Mouse (Mus musculus) myocyte (in vitro differentiated cells): Measurements from ENCODE around the gene Ccdc51. TPM values are rescaled to one million over a fixed set of nuclear protein-coding genes. Genes with fewer than 3 reads are reported as not detected.
"Not testable (repeated sequence)": the region's sequence is repeated elsewhere in the genome, so short reads cannot be mapped to it uniquely, and the experiment has no call there.

Source experiments
- H3K27me3 ChIP-seq: one replicate; pipeline ENCODE4 v1.6.1; 2011; ENCODE audit not compliant: control insufficient read depth, insufficient read depth, insufficient read length
- H3K36me3 ChIP-seq: one replicate; pipeline ENCODE4 v1.6.1; 2011; ENCODE audit not compliant: control insufficient read depth, insufficient read depth
- H3K4me2 ChIP-seq: one replicate; pipeline ENCODE4 v1.6.1; 2011; ENCODE audit warnings: low read depth, control low read depth
- H3K4me3 ChIP-seq: one replicate; pipeline ENCODE4 v1.5.1; 2011; ENCODE audit warnings: mild to moderate bottlenecking, control low read depth, moderate library complexity
- H3K79me2 ChIP-seq: one replicate; pipeline ENCODE4 v1.6.1; 2011; ENCODE audit not compliant: control insufficient read depth, insufficient read depth
- H3ac ChIP-seq: one replicate; pipeline ENCODE4 v1.6.1; 2011; ENCODE audit not compliant: control insufficient read depth, insufficient read length
- CEBPB ChIP-seq: IDR thresholded peaks from 2 replicates; pipeline ENCODE4 v1.6.1; 2011; ENCODE audit warnings: mild to moderate bottlenecking, moderate library complexity; ENCODE audit not compliant: poor library complexity, insufficient read depth, severe bottlenecking
- E2F4 ChIP-seq: IDR thresholded peaks from one replicate; pipeline ENCODE4 v1.6.1; 2011; ENCODE audit warnings: mild to moderate bottlenecking, control low read depth, moderate library complexity; ENCODE audit not compliant: insufficient read depth
- MAX ChIP-seq: IDR thresholded peaks from one replicate; pipeline ENCODE4 v1.6.1; 2011; ENCODE audit warnings: low read depth, mild to moderate bottlenecking, control low read depth
- MYOD1 ChIP-seq, 3 experiments: IDR thresholded peaks; one replicate each; pipeline ENCODE4 v1.6.1; 2011; ENCODE audit warnings: control low read depth in 2 of 3, low read depth in 2 of 3, mild to moderate bottlenecking in 2 of 3, moderate library complexity in 1 of 3; ENCODE audit not compliant: insufficient read length in 2 of 3, control insufficient read depth in 1 of 3
- MYOG ChIP-seq, 3 experiments: IDR thresholded peaks; one replicate each; pipeline ENCODE4 v1.6.1; 2011; ENCODE audit warnings: control low read depth in 2 of 3, low read depth in 2 of 3, mild to moderate bottlenecking in 2 of 3; ENCODE audit not compliant: insufficient read length in 2 of 3, control insufficient read depth in 1 of 3, insufficient read depth in 1 of 3
- POLR2A ChIP-seq: IDR thresholded peaks from one replicate; pipeline ENCODE4 v1.6.1; 2011; ENCODE audit warnings: low read depth, mild to moderate bottlenecking, control low read depth, moderate library complexity; ENCODE audit not compliant: insufficient read length
- POLR2AphosphoS2 ChIP-seq: IDR thresholded peaks from one replicate; pipeline ENCODE4 v1.6.1; 2011; ENCODE audit warnings: low read depth, control low read depth; ENCODE audit not compliant: insufficient read length
- REST ChIP-seq: IDR thresholded peaks from one replicate; pipeline ENCODE4 v1.6.1; 2011; ENCODE audit warnings: mild to moderate bottlenecking, control low read depth, moderate library complexity; ENCODE audit not compliant: insufficient read depth, insufficient read length
- SRF ChIP-seq: IDR thresholded peaks from one replicate; pipeline ENCODE4 v1.6.1; 2011; ENCODE audit warnings: low read depth; ENCODE audit not compliant: control insufficient read depth, insufficient read length
- TCF12 ChIP-seq: IDR thresholded peaks from one replicate; pipeline ENCODE4 v1.6.1; 2011; ENCODE audit warnings: mild to moderate bottlenecking, control low read depth; ENCODE audit not compliant: poor library complexity, insufficient read depth, severe bottlenecking
- TCF3 ChIP-seq: IDR thresholded peaks from one replicate; pipeline ENCODE4 v1.6.1; 2011; ENCODE audit warnings: low read depth, control low read depth; ENCODE audit not compliant: insufficient read length
- USF1 ChIP-seq: IDR thresholded peaks from one replicate; pipeline ENCODE4 v1.6.1; 2011; ENCODE audit warnings: low read depth, mild to moderate bottlenecking, control low read depth, moderate library complexity
- polyA plus RNA-seq: library from polyadenylated mRNA; unstranded; fragments of >200 nt; fragmentation: generic; extraction: Trizol; gene quantifications from one replicate; pipeline ENCODE4 v1.2.1, GENCODE M21; 2012; ENCODE audit warnings: missing spikeins

The Ccdc51 gene
- polyA plus RNA-seq, 1 experiment: 13.8 TPM

GRCm38 (mm10) chr9:109125481-109125880 is 43.2 kb downstream of the Ccdc51 start:
- no peaks in the 10 kb centered on the region for H3K27me3 ChIP-seq
- no peaks in the 10 kb centered on the region for H3K36me3 ChIP-seq
- no peak overlapping the region for H3K4me2 ChIP-seq
- no peak for TF ChIP-seq CEBPB
- H3K4me3 ChIP-seq: no peak overlapping the region
- no peak overlapping the region for H3ac ChIP-seq
- no peaks in the 10 kb centered on the region for H3K79me2 ChIP-seq

DNA sequence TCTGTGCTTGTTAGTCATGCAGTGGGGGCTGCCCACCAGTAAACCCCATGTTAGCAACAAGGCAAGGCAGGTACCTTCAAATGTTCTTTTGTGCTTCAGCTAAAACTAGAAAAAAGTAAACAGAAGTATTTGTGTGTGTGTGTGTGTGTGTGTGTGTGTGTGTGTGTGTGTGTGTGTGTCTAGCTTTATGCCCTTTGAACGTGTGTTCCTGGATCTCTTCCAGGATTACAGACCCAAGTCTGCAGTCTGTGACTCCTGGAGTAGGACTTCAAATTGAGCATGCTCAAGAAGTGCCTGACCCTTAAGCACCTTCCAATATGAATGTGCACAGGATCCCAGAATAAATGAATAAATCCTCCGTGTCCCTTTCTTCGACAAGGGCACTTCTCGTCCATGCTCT is 44.8 kb downstream of the Ccdc51 start:
- no peaks in the 10 kb centered on the region for H3K36me3 ChIP-seq
- no peak overlapping the region for H3K4me3 ChIP-seq
- H3K4me2 ChIP-seq: no peak overlapping the region
- no peak overlapping the region for H3ac ChIP-seq
- no peak for TF ChIP-seq POLR2A
- TF ChIP-seq TCF12: no peak
- no peak for TF ChIP-seq MYOG (IDR thresholded peaks at IDR 0.05; ENCODE audit: control insufficient read depth in 1 of 3, insufficient read depth in 1 of 3, insufficient read length in 2 of 3, low read depth in 2 of 3)
- TF ChIP-seq USF1: no peak
- TF ChIP-seq MAX: no peak
- TF ChIP-seq REST: no peak
- no peak for TF ChIP-seq TCF3
- TF ChIP-seq SRF: no peak
- no peak for TF ChIP-seq CEBPB
- TF ChIP-seq MYOD1 (IDR thresholded peaks at IDR 0.05; ENCODE audit: control insufficient read depth in 1 of 3, insufficient read length in 2 of 3, low read depth in 2 of 3): no peak
- H3K79me2 ChIP-seq: no peaks in the 10 kb centered on the region
- no peaks in the 10 kb centered on the region for H3K27me3 ChIP-seq

DNA sequence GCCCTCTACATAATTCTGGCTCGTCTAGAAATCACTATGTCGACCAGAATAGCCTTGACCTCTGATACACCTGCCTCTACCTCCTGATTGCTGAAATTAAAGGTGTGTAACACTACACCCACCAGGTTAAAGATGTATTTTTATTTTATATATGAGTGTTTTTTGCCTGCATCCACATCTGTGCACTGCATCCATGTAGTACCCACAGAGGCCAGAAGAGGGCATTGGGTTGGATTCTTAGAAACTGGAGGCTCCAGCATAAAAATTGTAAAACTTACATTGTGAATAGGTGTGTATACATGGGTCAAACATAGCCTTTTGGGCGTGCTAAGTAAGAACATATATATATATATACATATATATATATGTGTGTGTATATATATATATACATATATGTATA is 45.9 kb downstream of the Ccdc51 start:
- H3K4me3 ChIP-seq: no peak overlapping the region
- no peaks in the 10 kb centered on the region for H3K36me3 ChIP-seq
- H3K4me2 ChIP-seq: no peak overlapping the region
- no peaks in the 10 kb centered on the region for H3K79me2 ChIP-seq
- no peak overlapping the region for H3ac ChIP-seq
- H3K27me3 ChIP-seq: no peaks in the 10 kb centered on the region
- TF ChIP-seq POLR2AphosphoS2 (no peak), MYOD1 (IDR thresholded peaks at IDR 0.05; ENCODE audit: control insufficient read depth in 1 of 3, insufficient read length in 2 of 3, low read depth in 2 of 3) (no peak), USF1 (no peak), E2F4 (no peak), MYOG (IDR thresholded peaks at IDR 0.05; ENCODE audit: control insufficient read depth in 1 of 3, insufficient read depth in 1 of 3, insufficient read length in 2 of 3, low read depth in 2 of 3) (no peak), REST (no peak), TCF3 (no peak), CEBPB (no peak), TCF12 (no peak), SRF (no peak), MAX (no peak), POLR2A (no peak)

- no peaks in the 10 kb centered on the region for H3K36me3 ChIP-seq
- TF ChIP-seq SRF (no peak), MYOG (IDR thresholded peaks at IDR 0.05; ENCODE audit: control insufficient read depth in 1 of 3, insufficient read depth in 1 of 3, insufficient read length in 2 of 3, low read depth in 2 of 3) (no peak), REST (no peak), POLR2A (no peak), USF1 (no peak), POLR2AphosphoS2 (no peak), E2F4 (no peak)
- H3K79me2 ChIP-seq: no peaks in the 10 kb centered on the region
- no peak overlapping the region for H3K4me2 ChIP-seq
- H3ac ChIP-seq: no peak overlapping the region
- no peak overlapping the region for H3K4me3 ChIP-seq
- no peaks in the 10 kb centered on the region for H3K27me3 ChIP-seq
These were observed 47.8 kb downstream of the Ccdc51 start for GRCm38 (mm10) chr9:109130076-109130475.

DNA sequence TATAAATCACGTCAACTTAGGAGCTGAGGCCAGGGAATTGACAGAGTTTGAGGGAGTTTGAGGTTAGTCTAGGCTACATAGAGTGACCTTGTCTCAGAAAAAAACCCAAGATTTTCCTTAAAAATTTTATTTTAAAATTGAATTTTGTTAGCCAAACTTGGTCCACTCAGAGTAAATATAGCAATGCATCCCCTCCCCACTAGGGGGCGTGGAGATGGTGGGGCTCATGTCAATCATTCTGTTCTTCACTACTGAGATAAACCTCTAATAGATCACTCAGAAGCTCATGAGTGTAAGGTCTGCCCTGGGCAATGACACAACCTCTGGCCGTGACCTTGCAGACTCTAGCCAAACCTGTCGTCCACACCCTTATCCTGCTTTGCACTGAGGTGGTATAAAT is 58.1 kb downstream of the Ccdc51 start:
- not testable (repeated sequence) for H3K79me2 ChIP-seq, H3K36me3 ChIP-seq, H3K27me3 ChIP-seq, H3ac ChIP-seq, H3K4me2 ChIP-seq, H3K4me3 ChIP-seq

Other genes starting within 250 kb of the Ccdc51 start
- 18.8 TPM for gene Slc26a6, start 229.2 kb upstream of the Ccdc51 start, polyA plus RNA-seq
- not detected for gene Tmem89, start 167.9 kb upstream of the Ccdc51 start, polyA plus RNA-seq
- gene Uqcrc1, start 145.9 kb upstream of the Ccdc51 start, polyA plus RNA-seq: 468 TPM
- gene Col7a1, start 128.9 kb upstream of the Ccdc51 start, polyA plus RNA-seq: 8.4 TPM
- 0.17 TPM for gene Ucn2, start 96.5 kb upstream of the Ccdc51 start, polyA plus RNA-seq
- 4.4 TPM for gene Pfkfb4, start 90.7 kb upstream of the Ccdc51 start, polyA plus RNA-seq
- 82.8 TPM for gene Shisa5, start 43.9 kb upstream of the Ccdc51 start, polyA plus RNA-seq
- 10.0 TPM for gene Trex1, start 22.8 kb upstream of the Ccdc51 start, polyA plus RNA-seq
- gene Atrip, start 8.4 kb upstream of the Ccdc51 start, polyA plus RNA-seq: 9.6 TPM
- 271 TPM for gene Tma7, start 94 bp downstream of the Ccdc51 start, polyA plus RNA-seq
- 6.1 TPM for gene Plxnb1, start 12.9 kb downstream of the Ccdc51 start, polyA plus RNA-seq
- not detected for gene Fbxw21, start 79.5 kb downstream of the Ccdc51 start, polyA plus RNA-seq
- not detected for gene Fbxw13, start 113.5 kb downstream of the Ccdc51 start, polyA plus RNA-seq
- not detected for gene Fbxw20, start 152.3 kb downstream of the Ccdc51 start, polyA plus RNA-seq
- gene Fbxw14, start 205.2 kb downstream of the Ccdc51 start, polyA plus RNA-seq: not detected